Mouse (Mus musculus): Measurements from ENCODE around the gene Cinp.

DNA sequence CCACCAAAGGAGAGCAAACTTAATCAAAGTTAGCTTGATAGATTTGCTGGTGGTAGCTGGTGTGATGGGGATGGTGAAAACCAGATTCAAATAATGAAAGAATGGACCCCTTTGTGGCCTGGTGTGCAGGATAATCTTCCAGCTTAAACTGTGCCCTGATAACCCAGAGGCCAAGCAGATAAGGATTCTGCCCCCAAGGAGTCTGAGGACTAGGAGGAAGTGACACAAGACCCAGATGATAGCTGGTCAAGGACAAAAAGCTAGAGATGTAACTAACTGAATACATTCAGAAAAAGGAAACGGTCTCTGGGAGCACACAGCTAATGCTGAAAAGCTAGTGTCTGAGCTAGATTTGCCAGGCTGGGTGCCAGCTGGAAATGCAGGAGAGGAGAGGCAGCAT lies 37.0 kb downstream of the Cinp start:
- TF ChIP-seq POLR2A (IDR thresholded peaks at IDR 0.05; ENCODE audit: insufficient read length, low read depth), result no peak
- no peak for TF ChIP-seq USF1 (IDR thresholded peaks at IDR 0.05; ENCODE audit: low read depth)
- TF ChIP-seq MAX (IDR thresholded peaks at IDR 0.05; ENCODE audit: low read depth), result no peak
- TF ChIP-seq MYOG (IDR thresholded peaks at IDR 0.05; ENCODE audit: control insufficient read depth in 1 of 3, insufficient read depth in 1 of 3, insufficient read length in 2 of 3, low read depth in 2 of 3), result no peak
- TF ChIP-seq TCF12 (IDR thresholded peaks at IDR 0.05; ENCODE audit: insufficient read depth, poor library complexity, severe bottlenecking), result no peak
- no peak for TF ChIP-seq POLR2AphosphoS2 (IDR thresholded peaks at IDR 0.05; ENCODE audit: insufficient read length, low read depth)
- TF ChIP-seq E2F4 (IDR thresholded peaks at IDR 0.05; ENCODE audit: insufficient read depth), result no peak

All from myocyte (in vitro differentiated cells).